Mouse (Mus musculus): ENCODE data around the gene Ccl3.

DNA sequence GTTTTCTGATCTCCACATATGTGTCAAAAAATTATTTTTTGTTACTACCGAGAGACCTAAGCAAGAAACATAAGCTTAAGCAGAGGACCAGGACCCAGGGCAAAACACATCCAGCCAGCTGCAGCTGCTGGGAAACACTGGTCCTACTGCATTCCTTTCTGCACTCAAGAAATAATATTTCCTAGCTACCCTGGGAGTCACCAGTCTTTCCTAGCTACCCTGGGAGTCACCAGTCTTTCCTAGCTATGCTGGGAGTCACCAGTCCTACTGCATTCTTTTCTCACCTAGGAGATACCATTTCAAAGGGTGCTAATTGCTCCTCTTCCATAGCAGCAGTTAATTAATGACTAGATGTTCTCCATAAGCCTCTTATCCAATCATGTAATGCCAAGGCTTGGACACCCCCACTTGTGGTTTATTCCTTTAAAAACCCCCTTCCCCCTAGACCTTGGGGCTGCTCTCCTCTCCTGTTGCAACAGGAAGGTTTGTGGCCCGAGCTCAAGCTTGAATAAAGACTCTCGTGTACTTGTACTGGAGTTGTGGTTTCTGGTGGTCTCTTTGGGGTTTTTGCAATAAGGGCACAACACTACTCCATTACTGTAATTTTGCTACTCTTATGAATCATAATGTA is 50.8 kb downstream of the Ccl3 start:
- TF ChIP-seq CTCF (IDR thresholded peaks at IDR 0.05; ENCODE audit: low read depth), result no peak
- no peak for TF ChIP-seq EP300 (optimal IDR thresholded peaks at IDR 0.05)

All from stomach, postnatal 0 days (tissue).